In the genomic region with DNA sequence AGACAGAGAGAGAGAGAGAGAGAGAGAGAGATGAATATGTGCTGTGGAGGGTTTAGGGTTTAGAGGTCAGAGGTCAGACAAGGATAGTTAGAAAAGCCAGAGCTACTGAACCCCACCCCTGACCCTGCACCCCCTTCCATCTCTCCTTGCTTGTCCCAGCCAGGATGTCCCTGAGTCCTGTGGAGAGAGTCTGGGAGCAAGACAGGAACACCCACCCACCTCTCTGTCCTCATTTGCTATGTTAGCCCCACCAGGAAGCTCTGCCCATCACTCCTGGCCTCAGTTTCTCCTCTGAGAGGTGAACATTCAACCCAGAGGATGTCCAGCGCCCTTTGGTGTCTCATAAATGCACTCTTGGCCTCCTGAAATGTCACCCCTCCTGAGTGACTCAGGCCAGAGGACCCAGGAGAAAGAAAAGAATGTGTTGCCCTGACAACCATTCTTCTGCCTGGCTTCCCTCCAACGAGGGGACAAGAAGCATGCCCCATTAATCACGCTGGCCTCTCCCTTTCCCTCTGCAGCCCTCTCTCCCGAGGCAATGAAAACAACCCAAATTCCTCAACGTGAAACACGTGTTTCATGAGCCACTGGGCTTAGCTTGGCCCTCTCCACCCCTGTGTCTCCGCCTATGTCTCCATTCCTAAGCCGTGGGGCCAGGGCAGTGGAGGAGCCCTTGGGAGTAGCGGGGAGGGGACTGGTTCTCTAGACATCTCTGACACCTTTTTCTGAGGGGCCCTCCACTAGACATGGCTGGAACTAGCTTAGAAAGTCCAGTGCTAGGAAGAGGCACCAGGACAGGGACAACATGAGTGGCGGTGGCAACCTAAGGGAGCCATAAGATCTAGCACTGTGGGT, we compare ENCODE assay signal across 9 mouse cellular contexts. TPM values are rescaled to one million over a fixed set of nuclear protein-coding genes. Genes with fewer than 3 reads are reported as not detected.
DNase-seq lines count a peak whose midpoint lies in the region; ATAC-seq lines count a peak whose summit lies in the region.
"Had no signal": no experiment of that assay in that cellular context is flagged by ENCODE, and none has a peak within 500 bp of the region (broad histone marks: within the 10 kb centered on the region; RNA-seq: fewer than 3 reads in every experiment).

No protein-coding gene starts in this region.

- no peak overlapping the region for H3K4me3 ChIP-seq in embryonic facial prominence, embryonic 14.5 days (ENCODE audit: low read depth, low read length)
- H3K4me3 ChIP-seq in neural tube, embryonic 11.5 days (ENCODE audit: low read depth, low read length): no peak overlapping the region
- H3K4me3 ChIP-seq: liver, embryonic 13.5 days had no signal

- no peaks in the 10 kb centered on the region for H3K9me3 ChIP-seq in embryonic facial prominence, embryonic 14.5 days (ENCODE audit: control insufficient read depth, low read length)
- no peaks in the 10 kb centered on the region for H3K9me3 ChIP-seq in neural tube, embryonic 11.5 days (ENCODE audit: control insufficient read depth, low read length)
- H3K9me3 ChIP-seq: liver, embryonic 13.5 days had no signal

- WGBS in embryonic facial prominence, embryonic 14.5 days: 14% methylated on average over 10 of the region's 10 CpGs
- 7% methylated on average over 10 of the region's 10 CpGs for WGBS in neural tube, embryonic 11.5 days

- DNase-seq in testis, postnatal 14 days (ENCODE audit: low spot score): peak; percentile 52
- DNase-seq in testis, postnatal 10 days (ENCODE audit: low spot score): no peak
- peak; percentile 92 for DNase-seq in embryonic facial prominence, embryonic 14.5 days (ENCODE audit: low spot score)
- DNase-seq in heart, postnatal 25 days (ENCODE audit: low spot score): peak; percentile 38
- peak; percentile 84 to 90 for DNase-seq in kidney, postnatal 4 days
- peak; percentile 82 for DNase-seq in neural tube, embryonic 11.5 days (ENCODE audit: low spot score)
- no peak for DNase-seq in thymus, postnatal 25 days
- DNase-seq in thymus, postnatal 14 days: no peak
- DNase-seq: liver, embryonic 13.5 days had no signal

- peak; percentile 92 for ATAC-seq in embryonic facial prominence, embryonic 14.5 days (ENCODE audit: low read depth)
- ATAC-seq in neural tube, embryonic 11.5 days (ENCODE audit: insufficient read depth, low FRiP score, low TSS enrichment): peak; percentile 91

- no peak overlapping the region for H3K4me2 ChIP-seq in embryonic facial prominence, embryonic 14.5 days (ENCODE audit: low read depth, low read length)
- peak overlapping the region; percentile 2; the same call in 1 of the 2 replicates for H3K4me2 ChIP-seq in neural tube, embryonic 11.5 days (ENCODE audit: low read depth)
- H3K4me2 ChIP-seq: liver, embryonic 13.5 days had no signal

- no peak overlapping the region for H3K9ac ChIP-seq in embryonic facial prominence, embryonic 14.5 days (ENCODE audit: low read depth, low read length)
- no peak overlapping the region for H3K9ac ChIP-seq in neural tube, embryonic 11.5 days (ENCODE audit: low read length)
- H3K9ac ChIP-seq: liver, embryonic 13.5 days had no signal

- intact Hi-C loops in heart, postnatal 25 days (cut with DNase I): no loop called here

- H3K27ac ChIP-seq in embryonic facial prominence, embryonic 14.5 days (replicated peaks; ENCODE audit: low read depth, low read length): peak overlapping the region; percentile 58
- peak overlapping the region; percentile 79 for H3K27ac ChIP-seq in neural tube, embryonic 11.5 days (ENCODE audit: low read depth, low read length)
- H3K27ac ChIP-seq: liver, embryonic 13.5 days had no signal

- peaks cover 9% of the 10 kb centered on the region for H3K4me1 ChIP-seq in embryonic facial prominence, embryonic 14.5 days (ENCODE audit: control insufficient read depth, insufficient read depth, low read length)
- peaks cover 6% of the 10 kb centered on the region; the same call in 1 of the 2 replicates for H3K4me1 ChIP-seq in neural tube, embryonic 11.5 days (ENCODE audit: control insufficient read depth, insufficient read depth, low read length)
- H3K4me1 ChIP-seq: liver, embryonic 13.5 days had no signal

- no peaks in the 10 kb centered on the region for H3K27me3 ChIP-seq in embryonic facial prominence, embryonic 14.5 days (replicated peaks; ENCODE audit: control insufficient read depth, insufficient read depth, low read length)
- no peaks in the 10 kb centered on the region for H3K27me3 ChIP-seq in neural tube, embryonic 11.5 days (ENCODE audit: control insufficient read depth, insufficient read depth, low read length)
- H3K27me3 ChIP-seq: liver, embryonic 13.5 days had no signal

- H3K36me3 ChIP-seq in embryonic facial prominence, embryonic 14.5 days (ENCODE audit: control insufficient read depth, insufficient read depth, low read length): no peaks in the 10 kb centered on the region
- H3K36me3 ChIP-seq in neural tube, embryonic 11.5 days (ENCODE audit: control insufficient read depth, insufficient read depth, low read length): no peaks in the 10 kb centered on the region
- H3K36me3 ChIP-seq: liver, embryonic 13.5 days had no signal

RNA-seq across cellular contexts. Expression of gene Upk3bl, which starts 2.8 kb away (rescaled TPM):
- 17.1 and 28.1 TPM in 2 replicates for polyA plus RNA-seq in embryonic facial prominence, embryonic 14.5 days (2014; fragmentation: Nextera tagmentation; extraction: Ambion mirVana)
- not detected for total RNA-seq in heart, postnatal 25 days (2021)
- 3.1 and 4.4 TPM in 2 replicates for polyA plus RNA-seq in neural tube, embryonic 11.5 days (2014; fragmentation: Nextera tagmentation; extraction: Ambion mirVana)

RNA-seq across cellular contexts. Expression of gene Upk3b, which starts 13.2 kb away (rescaled TPM):
- polyA plus RNA-seq in embryonic facial prominence, embryonic 14.5 days (2014; fragmentation: Nextera tagmentation; extraction: Ambion mirVana): 0.50 and 1.4 TPM in 2 replicates
- 10 to 100 TPM; 20.0 to 28.8 TPM for total RNA-seq in heart, postnatal 25 days (2021)
- 0.31 and 0.47 TPM in 2 replicates for polyA plus RNA-seq in neural tube, embryonic 11.5 days (2014; fragmentation: Nextera tagmentation; extraction: Ambion mirVana)

RNA-seq across cellular contexts. Expression of gene Rasa4, which starts 32.3 kb away (rescaled TPM):
- polyA plus RNA-seq in embryonic facial prominence, embryonic 14.5 days (2014; fragmentation: Nextera tagmentation; extraction: Ambion mirVana): 11.4 and 13.8 TPM in 2 replicates
- 1 to 10 TPM; 6.5 to 7.2 TPM for total RNA-seq in heart, postnatal 25 days (2021)
- 4.7 and 4.9 TPM in 2 replicates for polyA plus RNA-seq in neural tube, embryonic 11.5 days (2014; fragmentation: Nextera tagmentation; extraction: Ambion mirVana)

RNA-seq across cellular contexts. Expression of gene Dtx2, which starts 56.9 kb away (rescaled TPM):
- 25.2 and 25.7 TPM in 2 replicates for polyA plus RNA-seq in embryonic facial prominence, embryonic 14.5 days (2014; fragmentation: Nextera tagmentation; extraction: Ambion mirVana)
- total RNA-seq in heart, postnatal 25 days (2021): 1 to 10 TPM; 7.9 to 8.4 TPM
- polyA plus RNA-seq in neural tube, embryonic 11.5 days (2014; fragmentation: Nextera tagmentation; extraction: Ambion mirVana): 31.4 and 31.8 TPM in 2 replicates

Comparison
In these comparisons a context has a peak if more than half of its experiments do, and no peak if none do; other contexts are left out.
1. DNase-seq: peak in testis, postnatal 14 days (single experiment), embryonic facial prominence, embryonic 14.5 days (single experiment), heart, postnatal 25 days (single experiment), kidney, postnatal 4 days (2 of 2) and neural tube, embryonic 11.5 days (single experiment); none in testis, postnatal 10 days (single experiment), thymus, postnatal 25 days (single experiment) and thymus, postnatal 14 days (single experiment).